8 mouse cellular contexts compared by ENCODE assay signal in the genomic region with DNA sequence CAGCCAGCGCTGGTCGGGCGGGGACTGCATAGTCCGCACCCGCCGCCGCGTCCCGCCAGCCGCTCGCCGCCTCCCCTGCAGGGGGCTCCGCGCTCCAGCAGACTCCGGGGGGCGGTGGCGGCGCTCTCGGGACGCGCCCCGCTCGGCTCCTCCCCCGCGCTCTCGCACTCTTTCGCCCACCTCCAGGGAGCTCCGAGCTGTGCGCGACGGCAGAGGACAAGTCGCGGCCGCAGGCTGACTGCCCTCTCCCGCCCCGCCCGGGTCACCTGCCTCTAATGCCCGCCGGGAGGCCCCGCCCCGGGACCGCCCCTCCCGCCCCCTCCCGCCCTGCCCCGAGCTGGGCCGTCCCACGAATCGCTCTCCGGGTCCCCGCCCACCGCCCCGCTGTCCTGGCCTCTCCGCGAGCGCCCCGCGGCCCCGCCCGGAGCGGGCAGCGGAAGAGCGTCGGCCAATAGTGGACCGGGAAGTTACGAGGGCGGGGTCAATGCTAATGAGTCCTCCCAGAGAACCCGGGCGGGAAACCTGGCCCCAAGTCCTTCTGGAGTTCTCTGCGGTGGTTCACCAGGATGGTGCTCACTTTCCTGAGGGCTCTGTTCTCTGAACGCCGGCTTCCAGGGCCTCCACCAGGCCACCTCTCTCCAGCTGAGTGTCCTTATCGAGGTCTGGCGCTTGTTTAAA. TPM values are rescaled to one million over a fixed set of nuclear protein-coding genes. Genes with fewer than 3 reads are reported as not detected.
DNase-seq lines count a peak whose midpoint lies in the region; ATAC-seq and TF ChIP-seq lines count a peak whose summit lies in the region.

Fzd5 (minus strand) TSS at position 250 of the 678 bp plus-strand sequence.

- H3K9me3 ChIP-seq in hindbrain, postnatal 0 days (ENCODE audit: low read length), result no peaks in the 10 kb centered on the region
- H3K9me3 ChIP-seq in megakaryocyte, embryonic 14.5 days, result peaks cover 8% of the 10 kb centered on the region; the same call in 1 of the 2 replicates

- H3K27ac ChIP-seq in hindbrain, postnatal 0 days, result peak within 1 kb of the TSS; percentile 29; the same call in 1 of the 2 replicates

- DNase-seq in adipocyte (ENCODE audit: low spot score), result peak; percentile 95
- DNase-seq in gastrocnemius, adult 8-10 months (ENCODE audit: low spot score in 2 of 2), result peak; percentile 86 to 93
- peak; percentile 92 for DNase-seq in hindbrain, postnatal 0 days (ENCODE audit: low spot score)
- peak; percentile 39 to 75 for DNase-seq in left cerebral cortex, adult 8-10 months (ENCODE audit: low spot score in 2 of 2)
- DNase-seq in right cerebral cortex, adult 2 months (ENCODE audit: low spot score in 2 of 2), result peak; percentile 56 to 60
- peak; percentile 76 for DNase-seq in urinary bladder, postnatal 10 days (ENCODE audit: low spot score)

- H3K4me3 ChIP-seq in hindbrain, postnatal 0 days (ENCODE audit: low read length), result peak within 1 kb of the TSS; percentile 63
- peak within 1 kb of the TSS; percentile 94 for H3K4me3 ChIP-seq in megakaryocyte, embryonic 14.5 days (replicated peaks)

- peak within 1 kb of the TSS; percentile 94 for H3K4me2 ChIP-seq in hindbrain, postnatal 0 days (ENCODE audit: low read depth, low read length)

- TF ChIP-seq CTCF in hindbrain, postnatal 0 days (IDR thresholded peaks at IDR 0.05; ENCODE audit: low read depth), result no peak

- H3K4me1 ChIP-seq in hindbrain, postnatal 0 days (ENCODE audit: insufficient read depth, low read length), result no peaks in the 10 kb centered on the region; the same call in 1 of the 2 replicates
- H3K4me1 ChIP-seq in megakaryocyte, embryonic 14.5 days, result peaks cover 45% of the 10 kb centered on the region

- WGBS in hindbrain, postnatal 0 days, result 2% methylated on average over 54 of the region's 73 CpGs

- peak within 1 kb of the TSS; percentile 48 for H3K9ac ChIP-seq in hindbrain, postnatal 0 days (replicated peaks; ENCODE audit: low read length)

- peak; percentile 70 for ATAC-seq in common myeloid progenitor, adult 5-6 weeks (replicated peaks; ENCODE audit: low read depth, poor library complexity, severe bottlenecking)
- ATAC-seq in hindbrain, postnatal 0 days, result peak; percentile 93

- no peaks in the 10 kb centered on the region for H3K36me3 ChIP-seq in hindbrain, postnatal 0 days (ENCODE audit: insufficient read depth, low read length)
- peaks cover 2% of the 10 kb centered on the region for H3K36me3 ChIP-seq in megakaryocyte, embryonic 14.5 days (replicated peaks; ENCODE audit: low read length)

- peaks cover 24% of the 10 kb centered on the region; the same call in 1 of the 2 replicates for H3K27me3 ChIP-seq in hindbrain, postnatal 0 days (ENCODE audit: insufficient read depth, low read length)
- H3K27me3 ChIP-seq in megakaryocyte, embryonic 14.5 days (replicated peaks), result peaks cover 37% of the 10 kb centered on the region

RNA-seq across cellular contexts. Expression of gene Fzd5, which starts in this region (rescaled TPM):
- 1.5 TPM in 2 replicates for total RNA-seq in common myeloid progenitor, adult 5-6 weeks (2017)
- total RNA-seq in gastrocnemius, adult 8-10 months (2022), result 1 to 10 TPM; 1.2 to 2.0 (median 1.8) TPM
- 2.7 and 2.8 TPM in 2 replicates for total RNA-seq in hindbrain, postnatal 0 days (2014; rRNA removed)
- polyA plus RNA-seq in hindbrain, postnatal 0 days (2015; fragmentation: Nextera tagmentation; extraction: Ambion mirVana), result 0.28 and 0.38 TPM in 2 replicates
- 1 to 10 TPM; 2.2 to 2.8 (median 2.6) TPM for total RNA-seq in left cerebral cortex, adult 8-10 months (2022)
- polyA plus RNA-seq in megakaryocyte, embryonic 14.5 days (2012; ENCODE audit: insufficient read depth, low replicate concordance), result 0.45 and 0.75 TPM in 2 replicates

Comparison
In these comparisons a context has a peak if more than half of its experiments do, and no peak if none do; other contexts are left out.
1. Peak in every context shown above with its lines: DNase-seq, ATAC-seq, H3K4me3 ChIP-seq and H3K27ac ChIP-seq.